Mouse (Mus musculus): ENCODE results near the gene Kbtbd6. TPM values are rescaled to one million over a fixed set of nuclear protein-coding genes. Genes with fewer than 3 reads are reported as not detected.
A peak's percentile ranks its signal among the peaks of the same experiment; 100 is the strongest.
"Not testable (repeated sequence)": the region's sequence is repeated elsewhere in the genome, so short reads cannot be mapped to it uniquely, and the experiment has no call there.

Gene Kbtbd6
- total RNA-seq (2021) = under 1 TPM in 1 of 2 experiments, not detected in 1; 0.15 TPM
- long read RNA-seq, experiment 1 = 0 reads
- long read RNA-seq, experiment 2 = 0 reads

DNA sequence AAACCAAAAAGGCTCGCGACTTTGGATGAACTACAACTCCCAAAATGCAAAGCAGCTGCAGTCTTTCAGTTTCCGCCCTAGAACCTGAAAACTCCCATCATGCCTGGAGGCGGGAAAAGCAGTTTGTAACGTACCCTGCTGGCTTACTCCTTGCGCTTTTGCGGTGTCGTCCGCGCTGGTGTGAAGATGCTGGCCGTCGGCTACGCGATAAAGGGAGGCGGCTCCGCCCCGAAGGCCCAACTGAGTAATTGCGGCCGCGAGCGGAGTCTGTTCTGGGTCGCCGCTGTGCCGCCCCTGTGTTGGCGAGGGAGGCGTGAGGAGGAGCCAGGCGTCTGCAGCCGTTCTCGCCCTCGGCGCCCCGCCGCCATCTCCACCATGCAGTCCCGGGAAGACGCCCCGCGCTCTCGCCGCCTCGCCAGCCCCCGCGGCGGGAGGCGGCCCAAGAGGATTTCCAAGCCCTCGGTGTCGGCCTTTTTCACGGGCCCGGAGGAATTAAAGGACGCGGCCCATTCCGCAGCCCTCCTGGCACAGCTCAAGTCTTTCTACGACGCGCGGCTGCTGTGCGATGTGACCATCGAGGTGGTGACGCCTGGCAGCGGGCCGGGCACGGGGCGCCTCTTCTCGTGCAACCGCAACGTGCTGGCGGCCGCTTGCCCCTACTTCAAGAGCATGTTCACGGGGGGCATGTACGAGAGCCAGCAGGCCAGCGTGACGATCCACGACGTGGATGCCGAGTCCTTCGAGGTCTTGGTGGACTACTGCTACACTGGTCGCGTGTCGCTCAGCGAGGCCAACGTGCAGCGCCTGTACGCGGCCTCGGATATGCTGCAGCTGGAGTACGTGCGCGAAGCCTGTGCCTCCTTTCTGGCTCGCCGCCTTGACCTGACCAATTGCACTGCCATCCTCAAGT is at the start of gene Kbtbd6:
Gene Kbtbd6, plus strand, starts transcription at position 155 of the 910 bp plus-strand sequence.
- DNase-seq = peak; percentile 47 to 58
- intact Hi-C loops (cut with DNase I) = not testable (repeated sequence)

GRCm38 (mm10) chr14:79407641-79408040 is 44.0 kb upstream of the Kbtbd6 start:
- intact Hi-C loops (cut with DNase I) = no loop called here

DNA sequence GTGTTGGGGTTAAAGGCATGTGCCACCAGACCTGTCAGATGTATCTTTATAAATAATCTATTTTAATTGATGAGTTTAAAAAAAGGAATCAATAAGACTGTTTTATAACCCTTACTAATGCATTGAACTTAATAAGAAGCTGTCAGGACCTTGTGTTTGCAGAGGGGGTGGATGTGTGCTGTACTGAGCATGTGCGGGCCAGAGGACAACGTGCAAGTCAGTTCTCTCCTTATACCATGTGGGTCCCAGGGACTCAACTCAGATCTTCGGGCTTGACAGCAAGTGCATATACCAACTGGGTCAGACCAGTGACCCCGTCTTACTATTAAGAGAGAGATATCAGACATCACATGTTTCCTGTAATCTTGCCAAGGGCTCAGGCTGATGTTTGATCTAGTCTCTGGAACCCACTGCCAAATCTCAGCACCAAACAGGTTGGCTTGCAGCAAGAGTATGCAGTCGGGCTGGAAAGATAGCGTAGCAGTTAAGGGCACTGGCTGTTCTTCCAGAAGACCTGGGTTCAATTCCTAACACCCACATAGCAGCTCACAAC is 42.3 kb upstream of the Kbtbd6 start:
- no peak for DNase-seq
- intact Hi-C loops (cut with DNase I) = no loop called here

More at GRCm38 (mm10) chr14:79407641-79408040, 44.0 kb upstream of the Kbtbd6 start:
- no peak for DNase-seq

- intact Hi-C loops (cut with DNase I) = no loop called here
These were observed 41.0 kb upstream of the Kbtbd6 start for GRCm38 (mm10) chr14:79410662-79411061.

DNA sequence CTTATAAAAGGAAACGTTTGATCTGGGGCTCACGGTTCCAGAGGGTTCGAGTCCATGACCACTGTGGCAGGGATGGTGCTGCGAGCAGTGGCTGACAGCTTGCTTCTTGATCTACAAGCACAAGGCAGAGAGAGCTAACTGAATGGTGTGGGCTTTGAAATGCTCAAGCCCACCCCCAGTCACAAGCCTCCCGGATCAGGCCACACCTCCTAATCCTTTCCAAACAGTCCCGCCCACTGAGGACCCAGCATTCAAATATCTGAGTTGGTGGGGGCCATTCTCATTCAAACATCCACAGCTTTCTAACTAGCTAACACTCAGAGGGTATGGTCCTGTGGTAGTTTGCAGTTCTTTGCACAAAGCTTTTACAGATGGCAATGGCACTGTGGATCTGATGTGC is 38.5 kb upstream of the Kbtbd6 start:
- intact Hi-C loops (cut with DNase I) = no loop called here

More at GRCm38 (mm10) chr14:79410662-79411061, 41.0 kb upstream of the Kbtbd6 start:
- DNase-seq = no peak

DNA sequence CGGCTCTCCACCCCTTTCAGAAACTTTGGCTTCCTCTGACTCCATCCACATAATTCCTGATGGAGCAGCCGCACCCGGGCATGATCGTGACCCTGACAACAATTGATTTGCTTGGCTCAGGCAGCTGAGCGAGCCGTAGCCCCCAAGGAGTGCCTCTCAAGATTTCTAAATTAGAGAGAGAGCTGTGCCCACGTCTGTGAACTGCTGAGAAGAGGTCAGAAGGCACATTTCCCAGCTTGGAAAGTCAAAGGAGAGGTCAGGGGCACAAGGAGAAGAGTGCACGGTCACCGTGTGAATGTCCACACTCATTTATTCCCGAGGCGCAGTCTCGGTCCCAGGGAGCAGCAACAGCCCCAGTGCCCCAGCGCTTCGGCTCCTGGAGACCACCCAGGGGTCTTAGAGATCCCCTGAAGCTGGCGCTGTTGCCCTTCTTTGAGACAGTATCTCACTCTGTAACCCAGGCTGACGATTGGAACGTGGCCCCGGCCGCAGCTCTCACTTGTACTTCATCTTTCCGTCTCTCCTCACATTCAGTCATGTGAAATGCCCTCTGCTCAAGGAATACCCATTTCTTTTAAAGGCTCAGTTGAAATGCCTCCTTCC is 31.5 kb upstream of the Kbtbd6 start:
- DNase-seq = no peak
- intact Hi-C loops (cut with DNase I) = no loop called here

More for the DNA sequence above, 38.5 kb upstream of the Kbtbd6 start:
- no peak for DNase-seq

DNA sequence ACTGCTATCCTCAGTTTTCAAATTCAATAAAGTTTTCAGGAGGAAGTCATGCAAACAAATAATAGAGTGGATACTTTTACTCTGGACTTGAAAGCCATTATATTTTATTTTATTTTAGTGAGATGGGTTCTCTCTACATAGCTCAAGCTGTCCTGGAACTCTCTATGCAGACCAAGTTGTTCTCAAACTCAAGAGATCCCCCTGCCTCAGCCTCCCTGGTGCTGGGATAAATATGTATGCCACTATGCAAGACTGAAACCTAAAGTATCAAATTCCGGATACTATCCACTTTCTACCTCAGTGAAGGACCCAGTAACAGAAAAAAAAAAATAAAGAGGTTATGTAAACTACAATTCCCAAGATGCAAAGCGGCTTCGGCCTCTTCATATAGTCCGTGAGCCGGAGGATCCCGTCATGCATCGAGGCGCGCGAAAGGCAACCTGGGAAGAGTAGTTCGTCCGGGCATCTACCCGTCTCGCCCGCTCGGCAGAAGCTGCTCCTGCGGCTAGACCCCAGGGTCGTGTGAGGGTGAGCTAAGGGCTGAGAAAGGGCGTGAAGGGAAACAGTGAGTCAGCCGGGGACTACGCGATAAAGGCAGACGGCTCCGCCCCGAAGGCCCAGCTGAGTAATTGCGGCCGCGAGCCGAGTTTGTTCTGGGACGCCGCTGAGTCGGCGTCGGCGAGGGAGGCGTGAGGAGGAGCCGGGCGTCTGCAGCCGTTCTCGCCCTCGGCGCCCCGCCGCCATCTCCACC is 25.5 kb upstream of the Kbtbd6 start, which contains the start of gene Kbtbd7:
Gene Kbtbd7, plus strand, starts transcription at position 533 of the 751 bp plus-strand sequence.
- intact Hi-C loops (cut with DNase I) = no loop called here
- DNase-seq = peak; percentile 86 to 88

DNA sequence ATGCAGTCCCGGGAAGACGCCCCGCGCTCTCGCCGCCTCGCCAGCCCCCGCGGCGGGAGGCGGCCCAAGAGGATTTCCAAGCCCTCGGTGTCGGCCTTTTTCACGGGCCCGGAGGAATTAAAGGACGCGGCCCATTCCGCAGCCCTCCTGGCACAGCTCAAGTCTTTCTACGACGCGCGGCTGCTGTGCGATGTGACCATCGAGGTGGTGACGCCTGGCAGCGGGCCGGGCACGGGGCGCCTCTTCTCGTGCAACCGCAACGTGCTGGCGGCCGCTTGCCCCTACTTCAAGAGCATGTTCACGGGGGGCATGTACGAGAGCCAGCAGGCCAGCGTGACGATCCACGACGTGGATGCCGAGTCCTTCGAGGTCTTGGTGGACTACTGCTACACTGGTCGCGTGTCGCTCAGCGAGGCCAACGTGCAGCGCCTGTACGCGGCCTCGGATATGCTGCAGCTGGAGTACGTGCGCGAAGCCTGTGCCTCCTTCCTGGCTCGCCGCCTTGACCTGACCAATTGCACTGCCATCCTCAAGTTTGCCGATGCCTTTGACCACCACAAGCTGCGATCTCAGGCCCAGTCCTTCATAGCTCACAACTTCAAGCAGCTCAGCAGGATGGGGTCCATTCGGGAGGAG is 24.8 kb upstream of the Kbtbd6 start:
- intact Hi-C loops (cut with DNase I); DNase-seq: not testable (repeated sequence)

- no peak for DNase-seq
- intact Hi-C loops (cut with DNase I) = no loop called here
These were observed 17.6 kb upstream of the Kbtbd6 start for GRCm38 (mm10) chr14:79434068-79434467.

- intact Hi-C loops (cut with DNase I) = no loop called here
- no peak for DNase-seq
These were observed 11.0 kb upstream of the Kbtbd6 start for GRCm38 (mm10) chr14:79440655-79441054.

- intact Hi-C loops (cut with DNase I) = no loop called here
- DNase-seq = no peak
These were observed 10.2 kb upstream of the Kbtbd6 start for GRCm38 (mm10) chr14:79441441-79441840.

GRCm38 (mm10) chr14:79444601-79445000 is 7.0 kb upstream of the Kbtbd6 start:
- no peak for DNase-seq
- intact Hi-C loops (cut with DNase I) = no loop called here

GRCm38 (mm10) chr14:79445055-79445620 is 6.5 kb upstream of the Kbtbd6 start:
- intact Hi-C loops (cut with DNase I) = no loop called here
- no peak for DNase-seq

DNA sequence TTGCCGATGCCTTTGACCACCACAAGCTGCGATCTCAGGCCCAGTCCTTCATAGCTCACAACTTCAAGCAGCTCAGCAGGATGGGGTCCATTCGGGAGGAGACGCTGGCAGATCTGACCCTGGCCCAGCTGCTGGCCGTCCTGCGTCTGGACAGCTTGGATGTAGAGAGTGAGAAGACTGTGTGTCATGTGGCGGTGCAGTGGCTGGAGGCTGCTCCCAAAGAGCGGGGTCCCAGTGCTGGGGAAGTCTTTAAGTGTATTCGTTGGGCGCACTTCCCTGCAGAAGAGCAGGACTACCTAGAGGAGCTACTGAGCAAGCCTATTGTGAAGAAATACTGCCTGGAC is 928 bp downstream of the Kbtbd6 start:
- intact Hi-C loops (cut with DNase I); DNase-seq: not testable (repeated sequence)

- DNase-seq = no peak
- intact Hi-C loops (cut with DNase I) = no loop called here
These were observed 8.8 kb downstream of the Kbtbd6 start for GRCm38 (mm10) chr14:79460401-79460800.

DNA sequence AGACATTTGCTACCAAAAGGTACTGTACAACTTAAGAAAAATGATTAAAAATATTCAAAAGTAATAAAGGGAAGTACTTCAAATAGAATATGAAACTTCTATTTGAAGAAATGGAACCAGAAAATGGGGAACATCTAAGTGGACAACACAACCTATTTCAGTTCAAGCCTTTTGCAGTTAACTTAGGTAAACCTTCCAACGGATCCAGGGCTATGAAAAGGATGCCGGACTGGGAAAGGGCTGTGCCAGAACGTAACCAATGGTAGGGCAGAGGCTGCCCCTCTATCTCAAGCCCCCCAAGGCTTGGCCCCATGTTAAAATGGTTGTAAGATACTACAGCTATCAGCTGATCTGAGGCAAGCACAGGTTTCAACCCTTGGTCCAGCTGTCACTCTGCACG is 9.4 kb downstream of the Kbtbd6 start:
- intact Hi-C loops (cut with DNase I) = no loop called here
- no peak for DNase-seq

- no peak for DNase-seq
- intact Hi-C loops (cut with DNase I) = loop anchor here (5.0 kb wide), 1 partner anchor 73 kb away; the partner anchor contains the start of gene Naa16
These were observed 14.0 kb downstream of the Kbtbd6 start for GRCm38 (mm10) chr14:79465623-79466022.

DNA sequence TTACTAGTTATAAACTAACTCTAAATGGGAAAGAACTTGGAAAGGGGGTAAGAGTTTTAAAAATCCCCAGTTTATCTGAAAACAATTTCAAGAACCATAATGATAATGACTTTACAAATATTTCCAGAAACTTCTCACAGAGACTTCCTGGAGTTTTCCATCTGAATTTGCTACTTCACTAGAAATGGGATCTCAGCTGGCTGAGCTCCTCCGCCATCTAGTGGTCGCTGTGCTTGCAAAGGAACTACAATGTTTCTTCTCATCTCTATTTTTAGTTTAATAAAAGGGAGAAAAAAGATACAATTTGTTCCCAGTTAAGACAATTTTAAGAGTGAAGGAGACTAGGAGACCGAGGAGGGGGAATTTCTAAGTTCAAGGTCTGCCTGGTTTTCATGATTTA is 16.0 kb downstream of the Kbtbd6 start:
- peak in 1 of 2 experiments; percentile 39 for DNase-seq
- intact Hi-C loops (cut with DNase I) = loop anchor here (5.0 kb wide), 1 partner anchor 75 kb away; the partner anchor contains the start of gene Naa16

GRCm38 (mm10) chr14:79473384-79473783 is 21.7 kb downstream of the Kbtbd6 start:
- DNase-seq = no peak
- intact Hi-C loops (cut with DNase I) = no loop called here

Measured in gastrocnemius, postnatal 36 days (tissue).